Mouse (Mus musculus) ovary, postnatal 36 days (tissue): ENCODE data around the gene Txndc15.

Source experiments
- DNase-seq: peaks from one replicate; pipeline ENCODE4 v3.0.0; 2022; ENCODE audit warnings: low spot score, mixed read lengths

The Txndc15 gene

DNA sequence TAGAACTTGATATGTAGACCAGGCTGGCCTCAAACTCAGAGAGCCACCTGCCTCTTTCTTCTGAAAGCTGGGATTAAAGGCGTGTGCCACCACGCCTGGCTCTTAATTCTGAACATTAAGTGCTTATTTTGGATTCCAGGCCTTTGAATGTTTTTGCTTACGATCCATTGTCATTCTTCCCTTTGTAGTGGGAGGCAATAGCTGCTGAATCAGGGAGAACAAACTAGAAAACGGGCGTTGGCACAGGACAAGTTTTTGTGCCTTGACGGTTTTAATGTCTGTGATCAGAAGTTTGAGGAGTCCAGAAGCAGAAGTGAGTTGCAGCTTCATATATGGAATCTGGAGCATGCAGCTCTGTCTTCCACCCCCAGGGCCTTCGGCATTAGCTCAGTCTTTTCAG lies 16.3 kb downstream of the Txndc15 start:
- no peak for DNase-seq

DNA sequence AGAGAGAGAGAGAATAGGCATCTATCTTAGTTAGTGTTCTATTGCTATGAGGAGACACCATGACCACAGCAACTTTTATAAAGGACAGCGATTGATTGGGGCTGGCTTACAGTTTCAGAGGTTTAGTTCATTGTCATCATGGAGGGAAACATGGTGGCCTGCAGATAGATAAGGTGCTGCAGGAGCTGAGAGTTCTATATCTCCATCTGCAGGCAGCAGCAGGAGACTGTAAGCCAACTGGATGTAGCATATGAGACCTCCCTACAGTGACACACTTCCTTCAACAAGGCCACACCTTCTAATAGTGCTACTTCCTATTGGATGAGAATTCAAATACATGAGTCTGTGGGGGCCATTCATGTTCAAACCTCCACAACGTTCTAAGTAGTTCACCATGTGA lies 17.7 kb downstream of the Txndc15 start:
- DNase-seq = no peak

DNA sequence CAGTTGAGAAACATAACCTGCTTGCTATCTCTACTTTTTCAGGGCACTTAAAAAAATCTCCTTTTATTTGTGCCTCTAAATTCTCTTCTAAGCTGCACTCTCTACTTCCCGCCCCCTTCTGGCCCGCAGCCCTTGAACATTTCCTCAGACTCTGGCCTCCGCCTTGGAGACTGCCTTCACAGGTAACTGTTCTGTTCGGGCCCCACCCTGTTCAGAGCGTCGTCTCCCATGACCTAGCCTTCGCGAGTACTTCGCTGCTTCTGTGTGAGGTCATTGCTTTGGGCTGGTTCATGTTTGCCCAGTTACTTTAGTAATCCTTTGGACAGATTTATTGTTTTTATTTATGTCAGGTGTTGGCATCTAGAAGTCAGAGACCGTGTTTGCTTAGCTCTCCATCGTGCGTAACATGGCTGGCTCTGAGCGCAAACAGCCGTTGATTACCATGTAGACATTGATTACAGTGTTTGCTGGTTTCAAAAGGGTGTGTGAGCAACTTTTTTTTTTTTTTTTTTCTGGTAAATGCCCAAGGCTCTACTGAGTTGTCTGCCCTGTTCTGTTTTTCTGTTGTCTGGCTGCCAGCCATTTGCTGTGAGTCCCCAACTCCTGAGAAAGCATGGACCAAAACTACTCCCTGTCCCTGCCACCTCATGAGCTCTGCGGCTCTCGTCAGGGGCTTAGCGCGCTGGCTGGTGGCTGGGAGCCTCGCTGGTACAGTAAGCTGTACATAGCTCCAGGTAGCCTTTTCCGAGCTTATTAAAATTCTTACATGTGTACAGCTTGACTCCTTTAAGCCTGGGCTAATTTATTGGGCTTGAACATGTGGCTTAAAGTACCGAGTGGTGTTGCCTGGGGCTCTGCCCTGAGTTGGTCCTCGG lies 19.4 kb downstream of the Txndc15 start:
- DNase-seq = no peak

DNA sequence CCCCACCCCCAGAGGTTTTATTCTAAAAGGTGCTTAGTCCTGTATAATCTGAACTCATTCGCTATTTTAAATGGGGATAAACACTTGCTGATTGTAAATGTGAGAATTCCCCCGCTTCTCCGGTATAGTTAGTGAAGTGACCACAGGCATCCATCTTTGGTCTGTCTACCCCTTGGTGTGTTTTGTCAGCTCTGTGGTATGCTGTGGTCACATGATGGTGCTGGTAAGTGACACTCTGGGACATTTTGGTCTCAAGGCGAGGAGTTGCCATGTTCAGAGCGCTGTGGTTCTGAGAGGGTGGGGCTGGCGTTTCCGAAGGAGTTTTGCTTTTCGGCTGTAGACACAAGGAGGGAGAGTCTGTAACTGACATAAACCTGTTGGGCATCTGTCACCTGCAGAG lies 23.4 kb downstream of the Txndc15 start:
- DNase-seq = no peak

DNA sequence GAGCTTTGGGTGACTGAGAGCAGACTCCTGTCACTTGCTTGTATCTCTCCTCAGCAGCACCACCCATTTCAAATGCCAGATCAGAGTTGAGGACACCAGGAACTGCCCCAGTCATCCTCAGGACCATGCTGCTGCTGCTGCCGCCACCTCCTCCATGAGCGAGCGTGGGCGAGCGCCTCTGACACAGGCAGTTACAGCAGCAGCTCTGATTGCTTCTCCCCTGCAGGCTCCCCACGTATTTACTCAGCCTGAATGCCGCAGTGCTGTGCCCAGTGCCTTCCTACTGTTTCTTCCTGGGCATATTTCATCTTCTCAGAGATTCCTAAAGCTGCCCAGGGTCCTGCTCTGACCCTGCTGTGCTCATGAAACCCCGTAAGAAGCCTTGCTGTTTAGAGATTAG lies 27.9 kb downstream of the Txndc15 start:
- DNase-seq = no peak

DNA sequence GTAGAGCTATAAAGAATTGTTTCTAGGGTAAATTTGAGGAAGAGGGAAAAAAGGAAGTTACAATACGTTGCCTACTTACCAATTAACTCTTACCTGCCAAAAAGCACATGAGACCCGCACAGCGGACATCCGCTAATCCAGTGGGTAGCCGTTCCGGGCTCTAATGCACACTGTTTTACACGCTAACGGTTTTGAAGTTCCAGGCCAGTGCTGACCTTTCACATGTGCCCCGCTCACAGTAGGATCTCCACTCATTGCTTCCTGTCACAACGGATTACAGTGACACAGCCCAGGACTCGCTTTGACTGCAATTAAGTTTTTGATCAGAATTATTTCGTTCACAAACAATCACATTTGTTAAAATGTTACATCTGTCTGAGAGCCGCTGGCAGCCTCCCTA lies 39.9 kb downstream of the Txndc15 start:
- DNase-seq = no peak

DNA sequence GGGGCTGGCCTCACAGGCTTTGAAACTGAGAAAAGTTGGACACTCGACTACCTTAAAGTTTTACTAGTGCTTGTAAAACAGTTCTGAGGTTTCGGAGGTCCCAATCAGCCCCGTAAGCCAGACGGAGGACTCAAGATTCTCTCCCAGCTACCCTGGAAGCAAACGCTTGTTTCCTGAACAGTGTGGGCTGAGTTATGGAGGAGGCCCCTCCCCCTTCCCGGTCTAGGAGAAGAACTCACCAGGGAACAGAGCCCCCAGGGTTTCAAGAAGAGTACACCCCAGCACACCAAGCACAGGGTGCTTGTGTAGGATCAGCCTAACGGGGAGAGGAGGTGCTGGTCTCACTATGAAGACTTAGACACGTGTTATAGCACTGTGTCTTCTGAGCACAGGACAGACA lies 42.3 kb downstream of the Txndc15 start:
- DNase-seq = no peak

DNA sequence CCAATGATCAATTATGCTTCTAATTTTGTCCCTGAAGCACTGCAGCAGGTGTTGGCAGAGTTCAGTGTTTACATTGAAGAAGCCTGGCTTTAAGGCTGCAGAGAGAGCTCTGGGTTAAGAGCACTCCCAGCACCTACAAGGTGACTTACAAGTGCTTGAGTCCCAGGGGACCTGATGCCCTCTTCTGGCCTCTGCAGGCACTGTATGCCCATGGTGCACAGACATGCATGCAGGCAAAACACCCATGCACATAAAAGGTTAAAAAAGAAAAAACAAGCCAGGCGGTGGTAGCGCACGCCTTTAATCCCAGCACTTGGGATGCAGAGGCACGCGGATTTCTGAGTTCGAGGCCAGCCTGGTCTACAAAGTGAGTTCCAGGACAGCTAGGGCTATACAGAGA lies 43.2 kb downstream of the Txndc15 start:
- no peak for DNase-seq

DNA sequence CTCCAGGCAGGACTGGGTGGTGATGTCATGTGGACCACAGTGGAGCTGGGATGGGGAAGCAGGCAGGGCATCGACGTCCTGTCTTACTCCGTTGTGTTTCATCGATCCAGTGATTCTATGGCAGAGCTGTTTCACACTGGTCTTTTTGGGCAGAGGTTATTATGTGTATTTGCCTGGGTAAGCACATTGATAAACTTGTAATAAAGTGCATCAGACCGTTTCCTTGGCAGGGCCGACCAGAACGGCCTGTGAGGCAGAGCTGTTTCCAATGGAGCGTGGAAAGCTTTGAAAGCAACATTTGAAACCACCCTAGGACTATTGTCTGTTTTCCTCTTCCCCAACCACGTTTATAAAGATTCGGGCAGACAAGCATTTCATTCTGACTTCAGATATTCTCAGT lies 46.1 kb downstream of the Txndc15 start:
- no peak for DNase-seq

DNA sequence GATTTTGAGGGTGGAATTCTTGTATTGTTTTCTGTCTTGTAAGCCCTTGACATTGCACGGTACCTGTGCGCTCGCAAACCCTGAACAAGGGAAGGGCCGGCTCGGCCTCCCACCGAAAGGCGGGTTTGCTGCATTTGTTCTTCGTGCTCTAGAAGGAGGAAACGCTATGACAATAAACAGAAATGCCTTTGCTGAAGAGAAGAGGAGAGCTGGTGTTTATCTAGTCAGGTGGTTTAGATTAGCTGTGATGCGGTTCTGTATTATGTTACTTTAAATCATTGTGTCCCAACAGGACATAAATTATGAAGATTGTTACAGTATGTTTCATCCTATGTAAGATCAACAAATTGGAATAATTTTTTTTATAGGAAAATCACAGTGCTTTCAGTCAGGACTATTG lies 47.0 kb downstream of the Txndc15 start:
- no peak for DNase-seq

DNA sequence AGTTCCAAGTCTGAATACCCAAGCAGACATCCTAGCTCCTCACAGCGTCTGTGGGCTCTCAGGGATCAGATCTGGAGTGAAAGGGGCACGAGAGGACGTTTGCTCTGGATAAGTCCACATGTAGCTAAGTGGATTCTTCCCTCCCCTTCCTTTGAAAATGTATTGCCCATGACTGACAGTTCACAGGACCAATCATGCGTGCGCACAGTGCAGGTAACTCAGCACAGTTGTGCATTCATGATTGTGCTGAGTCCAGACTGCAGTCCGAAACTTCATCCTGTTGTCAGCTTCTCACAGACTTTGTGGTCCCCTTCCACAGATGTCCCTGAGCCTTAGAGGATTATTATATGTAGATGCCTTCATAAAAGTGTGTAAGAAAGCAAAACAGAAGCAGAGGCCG lies 59.9 kb downstream of the Txndc15 start:
- no peak for DNase-seq

DNA sequence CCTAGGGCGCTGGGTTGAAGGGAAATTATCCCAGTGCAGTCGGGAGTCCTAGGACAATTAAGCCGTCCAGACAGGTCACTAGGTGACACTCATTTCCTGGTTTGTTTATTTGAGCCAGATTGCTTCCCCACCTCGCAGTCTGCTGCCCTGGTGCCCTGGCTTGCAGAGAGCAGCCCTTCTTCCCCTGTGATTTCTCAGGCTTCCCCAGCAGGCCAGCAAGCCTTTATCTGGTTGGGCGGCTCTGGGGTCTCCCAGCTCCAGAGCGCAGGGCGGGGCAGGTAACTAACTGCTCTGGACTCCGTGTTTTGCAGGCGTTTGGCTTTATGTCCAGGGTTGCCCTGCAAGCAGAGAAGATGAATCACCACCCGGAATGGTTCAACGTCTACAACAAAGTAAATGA lies 60.6 kb downstream of the Txndc15 start:
- no peak for DNase-seq
